Mouse (Mus musculus): ENCODE data around the gene Npas4. TPM values are rescaled to one million over a fixed set of nuclear protein-coding genes. Genes with fewer than 3 reads are reported as not detected.
"Not testable (repeated sequence)": the region's sequence is repeated elsewhere in the genome, so short reads cannot be mapped to it uniquely, and the experiment has no call there.

Npas4 gene
- total RNA-seq (2021) = not detected
- long read RNA-seq, experiment 1 = 0 reads
- long read RNA-seq, experiment 2 = 0 reads

DNA sequence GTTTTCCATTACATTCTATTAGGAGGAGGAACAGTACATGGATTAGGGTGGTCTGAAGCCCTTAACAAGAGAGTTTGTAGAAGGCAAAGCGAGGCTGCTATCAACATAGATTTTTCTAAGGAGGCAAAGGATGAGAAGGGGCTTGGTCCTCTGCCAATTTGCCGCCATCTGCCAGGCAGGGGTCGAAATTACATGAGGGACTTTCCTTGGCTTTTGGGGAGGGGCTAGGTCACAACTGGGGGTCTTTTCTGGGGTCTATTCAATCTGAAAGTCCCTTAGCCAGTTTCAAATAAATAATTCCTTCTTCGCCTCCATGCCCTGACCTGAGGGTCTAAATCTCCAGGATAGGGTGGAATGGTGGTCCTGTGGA is at the start of gene Npas4:
Npas4 (minus strand) TSS at position 61 of the 370 bp plus-strand sequence.
- DNase-seq = no peak

- DNase-seq = no peak
These were observed 49.4 kb upstream of the Npas4 start for GRCm38 (mm10) chr19:5039301-5040114.

DNA sequence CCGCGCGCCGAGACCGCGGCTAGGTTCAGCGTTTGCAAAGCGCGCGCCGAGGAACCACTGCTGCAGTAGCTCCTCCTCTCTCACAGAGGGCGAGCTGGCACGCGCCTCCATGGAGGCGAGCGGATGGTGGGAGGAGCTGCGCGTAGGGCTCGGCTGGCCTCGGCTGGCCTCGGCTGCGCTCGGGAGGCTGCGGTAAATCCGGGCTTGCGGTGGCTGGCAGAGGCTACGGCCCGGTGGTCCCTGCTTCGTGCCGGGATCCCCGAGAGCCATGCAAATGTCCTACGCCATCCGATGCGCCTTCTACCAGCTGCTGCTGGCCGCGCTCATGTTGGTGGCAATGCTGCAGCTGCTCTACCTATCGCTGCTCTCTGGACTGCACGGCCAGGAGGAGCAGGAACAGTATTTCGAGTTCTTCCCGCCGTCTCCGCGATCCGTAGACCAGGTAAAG is 48.6 kb upstream of the Npas4 start, which contains the start of the genes B4gat1 and AC124502.3:
B4gat1 (plus strand) TSS at position 118 of the 448 bp plus-strand sequence.
AC124502.3 (plus strand) TSS at position 183 of the 448 bp plus-strand sequence.
- peak; percentile 89 for DNase-seq

DNA sequence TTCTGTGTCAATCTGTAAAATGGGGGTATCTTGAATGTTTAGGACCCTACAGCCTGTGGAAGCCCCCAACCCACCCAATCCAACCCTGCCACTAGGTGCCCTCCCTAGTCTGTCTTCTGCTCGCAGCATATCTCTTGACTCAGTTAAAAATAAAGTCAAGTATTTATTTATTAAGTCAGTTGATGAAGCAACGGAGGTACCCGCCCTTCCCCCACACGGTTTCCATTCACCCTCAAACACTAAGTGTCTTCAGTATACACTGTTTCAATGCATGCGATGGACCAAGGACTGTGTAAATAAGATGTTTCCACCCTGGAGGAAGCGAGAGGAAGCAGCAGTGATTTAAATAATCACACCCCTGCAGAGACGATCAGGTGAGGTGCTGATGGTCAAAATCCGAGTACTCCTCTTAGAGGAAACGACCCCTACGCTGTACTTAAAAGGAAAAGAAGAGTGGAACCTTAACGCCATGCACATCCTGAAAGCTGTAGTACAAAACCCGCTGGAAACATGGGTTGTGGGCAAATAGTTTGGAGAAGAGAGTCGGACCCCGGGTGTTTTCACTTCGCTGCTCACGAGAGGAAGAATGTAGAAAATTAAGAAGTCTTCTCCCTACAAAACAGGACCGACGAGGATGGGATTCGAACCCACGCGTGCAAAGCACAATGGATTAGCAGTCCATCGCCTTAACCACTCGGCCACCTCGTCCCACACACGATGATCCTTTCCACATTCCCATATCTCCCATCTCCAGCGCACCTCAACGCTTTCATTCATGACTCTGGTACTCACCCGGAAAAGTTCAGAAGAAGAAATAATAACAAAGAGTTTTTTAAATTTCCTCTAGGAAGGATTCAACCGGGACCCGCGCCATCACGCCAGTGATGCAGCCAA is 47.8 kb upstream of the Npas4 start:
- peak; percentile 59 for DNase-seq

GRCm38 (mm10) chr19:5036577-5036976 is 46.5 kb upstream of the Npas4 start:
- no peak for DNase-seq

DNA sequence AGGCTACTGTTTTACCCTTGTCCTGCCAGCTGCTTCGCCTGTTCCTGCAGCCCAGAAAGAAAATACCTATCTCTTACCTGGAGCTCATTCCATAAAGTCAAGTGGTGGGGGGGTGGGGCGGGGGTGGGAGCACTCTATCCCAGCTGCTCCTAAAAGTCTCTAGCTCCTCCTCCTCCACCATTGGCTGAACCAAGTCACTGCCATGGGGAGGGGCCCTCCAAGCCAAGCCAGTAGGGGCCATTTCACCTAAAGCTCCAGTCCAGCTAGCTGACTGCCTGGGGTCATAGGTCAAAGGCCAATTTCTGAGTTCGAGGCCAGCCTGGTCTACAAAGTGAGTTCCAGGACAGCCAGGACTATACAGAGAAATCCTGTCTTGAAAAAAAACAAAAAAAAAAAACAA is 42.6 kb upstream of the Npas4 start:
- DNase-seq = no peak

- no peak for DNase-seq
These were observed 36.0 kb upstream of the Npas4 start for GRCm38 (mm10) chr19:5026111-5026510.

DNA sequence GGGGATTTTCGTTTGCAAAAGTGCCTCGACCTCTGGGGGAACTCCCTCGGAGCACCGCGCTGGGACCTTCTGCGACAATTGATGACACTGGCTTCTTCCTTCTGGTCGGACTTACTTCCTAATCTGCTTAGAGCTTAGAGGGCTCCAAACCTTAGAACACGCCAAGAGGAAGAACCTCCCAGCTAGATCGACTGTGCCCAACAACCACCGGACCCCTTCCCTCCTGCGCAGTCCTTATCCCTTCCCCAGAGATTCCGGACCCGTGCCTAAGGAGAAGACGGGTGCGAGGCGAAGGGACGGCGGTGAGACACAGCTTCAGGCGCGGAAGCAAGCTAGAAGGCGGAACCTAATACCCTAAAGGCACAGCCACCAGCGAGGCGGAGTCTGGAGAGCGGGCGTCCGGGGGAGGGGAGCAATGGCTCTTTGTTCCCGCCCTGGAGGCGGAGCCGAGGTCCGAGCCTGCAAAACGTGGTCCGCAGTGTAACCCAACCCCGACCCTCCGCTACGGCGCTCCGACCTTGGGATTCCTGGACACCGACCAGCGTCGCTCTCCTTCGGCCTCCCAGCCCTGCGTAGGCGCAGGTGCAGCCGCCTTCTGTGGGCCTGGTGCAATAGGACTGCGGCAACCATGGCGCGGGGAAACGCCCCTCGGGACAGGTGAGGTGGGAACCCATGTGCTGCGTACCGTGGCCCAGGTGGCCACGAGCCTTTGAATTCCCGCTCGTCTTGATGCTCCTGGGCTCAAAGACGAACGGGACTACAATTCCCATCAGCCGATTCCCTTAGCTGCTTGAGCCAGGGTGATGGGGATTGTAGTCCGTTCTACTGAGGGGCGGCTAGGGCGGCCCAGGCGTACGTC is 33.7 kb upstream of the Npas4 start, which contains the start of gene Slc29a2:
Slc29a2 (plus strand) TSS at position 240 of the 859 bp plus-strand sequence.
- DNase-seq = peak; percentile 92

- no peak for DNase-seq
These were observed 31.3 kb upstream of the Npas4 start for GRCm38 (mm10) chr19:5021416-5021815.

- no peak for DNase-seq
These were observed 28.1 kb upstream of the Npas4 start for GRCm38 (mm10) chr19:5018191-5018590.

DNA sequence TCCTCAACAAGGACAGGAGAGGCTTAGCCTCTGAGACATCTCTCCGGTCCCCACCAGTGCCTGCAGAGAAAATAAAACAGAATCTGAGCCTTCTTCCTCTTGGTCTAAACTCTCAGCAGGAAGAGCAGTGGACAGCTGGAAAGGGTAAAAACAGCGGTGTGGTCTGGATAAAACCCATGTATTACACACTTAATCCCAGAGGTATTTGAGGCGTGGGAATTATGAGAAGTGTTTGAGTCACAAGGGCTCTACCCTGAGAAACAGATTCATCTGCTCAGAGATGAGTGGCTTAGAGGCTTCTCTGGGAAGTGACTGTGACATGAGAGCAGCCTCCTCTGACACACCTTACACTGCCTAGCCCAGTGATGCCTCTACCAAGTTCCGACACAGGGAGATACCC is 27.5 kb upstream of the Npas4 start:
- DNase-seq = no peak

GRCm38 (mm10) chr19:5016782-5017181 is 26.7 kb upstream of the Npas4 start:
- DNase-seq = peak; percentile 26

DNA sequence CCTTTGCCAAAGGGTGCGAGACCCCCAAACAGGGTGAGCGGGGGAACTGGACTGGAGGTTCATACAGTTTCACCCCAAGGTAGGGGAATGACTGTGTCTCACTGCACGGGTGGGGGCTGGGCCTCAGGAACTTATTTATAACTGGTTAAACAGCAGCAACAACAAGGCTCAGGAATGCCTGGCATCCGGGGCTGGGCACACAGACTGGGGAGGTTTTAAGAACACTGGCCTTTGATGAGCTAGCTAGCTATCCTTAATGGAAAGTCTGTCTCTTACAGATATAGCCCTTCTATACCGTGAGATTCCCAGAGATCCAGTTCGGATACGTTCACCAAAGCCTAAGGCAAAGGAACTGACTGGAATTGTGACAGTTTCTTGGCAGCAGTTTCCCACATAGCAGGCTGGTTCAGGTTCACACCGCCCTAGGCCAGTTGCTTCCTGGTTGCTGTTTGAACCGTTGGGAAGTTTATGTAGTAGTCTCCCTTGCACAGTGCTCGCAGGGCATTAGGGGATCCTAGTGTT is 26.2 kb upstream of the Npas4 start:
- DNase-seq = no peak

- no peak for DNase-seq
These were observed 24.9 kb upstream of the Npas4 start for GRCm38 (mm10) chr19:5014961-5015398.

DNA sequence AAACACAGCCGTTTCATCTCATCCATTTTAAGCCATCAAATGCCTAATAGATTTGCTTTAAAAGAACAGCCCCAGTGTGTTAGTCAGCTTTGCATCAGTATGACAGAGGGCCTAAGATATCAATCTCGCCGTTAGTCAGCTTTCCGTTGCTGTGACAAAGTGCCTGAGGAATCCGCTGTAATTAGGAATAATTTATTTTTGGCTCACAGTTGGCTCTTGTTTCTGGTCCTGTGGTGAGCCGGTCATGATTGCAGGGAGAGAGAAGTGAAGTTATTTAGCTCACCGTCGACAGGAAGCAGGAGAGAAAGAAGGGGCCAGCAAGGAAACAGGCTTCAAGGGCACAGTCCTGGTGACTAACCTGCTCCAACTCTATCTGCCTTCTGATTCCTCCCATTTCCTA is 23.0 kb upstream of the Npas4 start:
- DNase-seq = no peak

GRCm38 (mm10) chr19:5004925-5005324 is 14.8 kb upstream of the Npas4 start:
- no peak for DNase-seq

GRCm38 (mm10) chr19:5003644-5004043 is 13.5 kb upstream of the Npas4 start:
- not testable (repeated sequence) for DNase-seq

DNA sequence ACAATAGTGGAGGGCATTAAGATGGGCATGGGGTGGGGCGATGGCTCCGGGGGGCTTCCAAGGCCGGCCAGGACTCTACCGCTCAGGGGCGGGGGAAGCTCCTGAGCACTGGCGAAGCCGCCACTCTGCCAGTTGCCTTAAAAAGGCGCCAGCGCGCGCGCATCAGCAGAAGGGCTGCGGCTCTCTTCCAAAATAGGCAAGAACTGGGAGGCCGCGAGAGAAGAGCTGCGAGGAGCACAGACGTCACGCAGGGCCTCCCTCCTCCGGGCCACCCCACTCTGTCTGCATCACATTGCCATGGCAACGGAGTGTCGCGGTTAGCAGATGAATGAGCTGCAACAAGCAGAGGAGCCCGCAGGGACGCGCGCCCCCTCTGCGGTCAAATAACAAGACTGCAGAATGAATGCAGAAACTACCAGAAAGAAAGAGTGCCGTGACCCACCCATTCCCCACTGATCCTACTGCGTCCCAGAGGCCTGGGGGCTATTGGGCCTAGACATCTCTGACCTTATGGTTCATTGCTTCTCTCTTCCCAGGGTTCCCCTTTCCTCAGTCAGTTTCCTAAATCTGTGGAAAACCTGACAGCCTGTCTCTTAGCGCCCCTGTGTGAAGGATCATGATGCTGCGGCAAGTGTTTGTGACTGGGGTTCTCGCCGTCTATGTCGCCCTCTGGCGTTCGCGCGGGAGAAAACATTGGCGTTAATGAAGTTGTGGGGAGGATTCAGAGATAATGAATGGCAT is 11.7 kb upstream of the Npas4 start:
- DNase-seq = peak; percentile 48

- DNase-seq = no peak
These were observed 9.5 kb upstream of the Npas4 start for GRCm38 (mm10) chr19:4999445-5000140.

GRCm38 (mm10) chr19:4994043-4994442 is 3.9 kb upstream of the Npas4 start:
- DNase-seq = no peak
